Mouse (Mus musculus): ENCODE measurements at regions not wholly inside any gene's neighbourhood (a gene's known extent, or its start where the extent isn't known, plus 50 kb on each side); places are given as distances from the start of the nearest gene placed in this dataset.

- no peak for DNase-seq (ENCODE audit: low read depth, low spot score)
- Histone ChIP-seq H3K27ac (ENCODE audit: control insufficient read depth, low read depth, low read length) (no peak overlapping the region), H3K4me1 (ENCODE audit: control insufficient read depth in 1 of 2, insufficient read depth in 2 of 2, low read length in 2 of 2) (no peaks in the 10 kb centered on the region), H3K27me3 (ENCODE audit: control insufficient read depth in 1 of 2, insufficient read depth in 2 of 2, low read length in 2 of 2) (no peaks in the 10 kb centered on the region), H3K9me3 (replicated peaks; ENCODE audit: insufficient read depth, low read length) (no peaks in the 10 kb centered on the region), H3K79me2 (ENCODE audit: control insufficient read depth, insufficient read depth, low read length, poor library complexity) (no peaks in the 10 kb centered on the region), H3K36me3 (ENCODE audit: control insufficient read depth in 1 of 2, insufficient read depth in 2 of 2, low read length in 2 of 2) (no peaks in the 10 kb centered on the region), H3K9ac (ENCODE audit: control insufficient read depth, low read depth, low read length, poor library complexity, severe bottlenecking) (no peak overlapping the region), H3K4me3 (ENCODE audit: control insufficient read depth in 1 of 2, insufficient read depth in 1 of 2, low read depth in 2 of 2, low read length in 2 of 2) (no peak overlapping the region)
- no peak for TF ChIP-seq MAFK (IDR thresholded peaks at IDR 0.05; ENCODE audit: borderline replicate concordance, low read depth, low read length)
- TF ChIP-seq MYB (IDR thresholded peaks at IDR 0.05; ENCODE audit: low read depth, low read length): no peak
- TF ChIP-seq GABPA (IDR thresholded peaks at IDR 0.05; ENCODE audit: low read depth, low read length): no peak
- TF ChIP-seq KAT2A (conservative IDR thresholded peaks at IDR 0.05; ENCODE audit: low read depth, low read length): no peak
Observed at GRCm38 (mm10) chr13:111186833-111187232, 68.0 kb upstream of the Actbl2 start.

- no peaks in the 10 kb centered on the region for H3K4me1 ChIP-seq (ENCODE audit: control insufficient read depth in 1 of 2, insufficient read depth in 2 of 2, low read length in 2 of 2)
- no peaks in the 10 kb centered on the region for H3K9me3 ChIP-seq (replicated peaks; ENCODE audit: insufficient read depth, low read length)
- H3K27ac ChIP-seq (ENCODE audit: control insufficient read depth, low read depth, low read length): no peak overlapping the region
- TF ChIP-seq CHD2 (IDR thresholded peaks at IDR 0.05; ENCODE audit: low read length) (no peak), POLR2AphosphoS5 (IDR thresholded peaks at IDR 0.05; ENCODE audit: borderline replicate concordance, low read depth, low read length) (no peak), MAFK (IDR thresholded peaks at IDR 0.05; ENCODE audit: borderline replicate concordance, low read depth, low read length) (no peak), ETS1 (IDR thresholded peaks at IDR 0.05; ENCODE audit: low read depth, low read length) (no peak), TCF12 (IDR thresholded peaks at IDR 0.05; ENCODE audit: low read depth, low read length) (no peak), MAX (IDR thresholded peaks at IDR 0.05; ENCODE audit: low read length) (no peak), MXI1 (IDR thresholded peaks at IDR 0.05; ENCODE audit: low read depth, low read length) (no peak), NELFE (IDR thresholded peaks at IDR 0.05; ENCODE audit: low read depth, low read length) (no peak), TAL1 (IDR thresholded peaks at IDR 0.05; ENCODE audit: low read length) (no peak), GATA1 (IDR thresholded peaks at IDR 0.05; ENCODE audit: low read depth, low read length) (no peak), TBP (IDR thresholded peaks at IDR 0.05; ENCODE audit: low read depth, low read length) (no peak), CHD1 (IDR thresholded peaks at IDR 0.05; ENCODE audit: low read depth, low read length) (no peak), ZKSCAN1 (IDR thresholded peaks at IDR 0.05; ENCODE audit: low read depth, low read length) (no peak), ZC3H11A (IDR thresholded peaks at IDR 0.05; ENCODE audit: low read depth, low read length) (no peak)
- H3K4me3 ChIP-seq (ENCODE audit: control insufficient read depth in 1 of 2, insufficient read depth in 1 of 2, low read depth in 2 of 2, low read length in 2 of 2): no peak overlapping the region
- DNase-seq (ENCODE audit: low read depth, low spot score): no peak
- H3K36me3 ChIP-seq (ENCODE audit: control insufficient read depth in 1 of 2, insufficient read depth in 2 of 2, low read length in 2 of 2): no peaks in the 10 kb centered on the region
- no peak overlapping the region for H3K9ac ChIP-seq (ENCODE audit: control insufficient read depth, low read depth, low read length, poor library complexity, severe bottlenecking)
- no peaks in the 10 kb centered on the region for H3K27me3 ChIP-seq (ENCODE audit: control insufficient read depth in 1 of 2, insufficient read depth in 2 of 2, low read length in 2 of 2)
- H3K79me2 ChIP-seq (ENCODE audit: control insufficient read depth, insufficient read depth, low read length, poor library complexity): no peaks in the 10 kb centered on the region
Observed at GRCm38 (mm10) chr13:111193919-111194318, 60.9 kb upstream of the Actbl2 start.

GRCm38 (mm10) chr13:111194337-111194736 is 60.5 kb upstream of the Actbl2 start:
- H3K4me3 ChIP-seq (ENCODE audit: control insufficient read depth in 1 of 2, insufficient read depth in 1 of 2, low read depth in 2 of 2, low read length in 2 of 2): no peak overlapping the region
- H3K27me3 ChIP-seq (ENCODE audit: control insufficient read depth in 1 of 2, insufficient read depth in 2 of 2, low read length in 2 of 2): no peaks in the 10 kb centered on the region
- H3K27ac ChIP-seq (ENCODE audit: control insufficient read depth, low read depth, low read length): no peak overlapping the region
- H3K9ac ChIP-seq (ENCODE audit: control insufficient read depth, low read depth, low read length, poor library complexity, severe bottlenecking): no peak overlapping the region
- DNase-seq (ENCODE audit: low read depth, low spot score): no peak
- TF ChIP-seq JUND (IDR thresholded peaks at IDR 0.05; ENCODE audit: low read depth, low read length) (no peak), MAZ (IDR thresholded peaks at IDR 0.05; ENCODE audit: low read depth, low read length) (no peak), KAT2A (conservative IDR thresholded peaks at IDR 0.05; ENCODE audit: low read depth, low read length) (no peak), ZNF384 (IDR thresholded peaks at IDR 0.05; ENCODE audit: low read depth, low read length) (no peak), CTCF (IDR thresholded peaks at IDR 0.05 in 2 of 3, conservative IDR thresholded peaks at IDR 0.05 in 1 of 3; ENCODE audit: control insufficient read depth in 1 of 3, insufficient read depth in 1 of 3, low read depth in 2 of 3, low read length in 3 of 3, poor library complexity in 1 of 3, severe bottlenecking in 1 of 3) (no peak), ELF1 (IDR thresholded peaks at IDR 0.05; ENCODE audit: low read depth, low read length) (no peak), RCOR1 (IDR thresholded peaks at IDR 0.05; ENCODE audit: low read depth, low read length) (no peak), BHLHE40 (IDR thresholded peaks at IDR 0.05; ENCODE audit: borderline replicate concordance, low read depth, low read length) (no peak), POLR2A (IDR thresholded peaks at IDR 0.05; ENCODE audit: control insufficient read depth in 1 of 2, insufficient read depth in 1 of 2, low read depth in 1 of 2, low read length in 2 of 2, poor library complexity in 1 of 2) (no peak), POLR2AphosphoS2 (IDR thresholded peaks at IDR 0.05; ENCODE audit: low read length) (no peak), TCF12 (IDR thresholded peaks at IDR 0.05; ENCODE audit: low read depth, low read length) (no peak), MAX (IDR thresholded peaks at IDR 0.05; ENCODE audit: low read length) (no peak), HCFC1 (IDR thresholded peaks at IDR 0.05; ENCODE audit: low read depth, low read length) (no peak), GABPA (IDR thresholded peaks at IDR 0.05; ENCODE audit: low read depth, low read length) (no peak), TBP (IDR thresholded peaks at IDR 0.05; ENCODE audit: low read depth, low read length) (no peak)
- H3K36me3 ChIP-seq (ENCODE audit: control insufficient read depth in 1 of 2, insufficient read depth in 2 of 2, low read length in 2 of 2): no peaks in the 10 kb centered on the region
- no peaks in the 10 kb centered on the region for H3K9me3 ChIP-seq (replicated peaks; ENCODE audit: insufficient read depth, low read length)
- no peaks in the 10 kb centered on the region for H3K4me1 ChIP-seq (ENCODE audit: control insufficient read depth in 1 of 2, insufficient read depth in 2 of 2, low read length in 2 of 2)
- no peaks in the 10 kb centered on the region for H3K79me2 ChIP-seq (ENCODE audit: control insufficient read depth, insufficient read depth, low read length, poor library complexity)
